Mouse (Mus musculus) neural tube, embryonic 15.5 days (tissue): ENCODE measurements around the gene Pan3. TPM values are rescaled to one million over a fixed set of nuclear protein-coding genes. Genes with fewer than 3 reads are reported as not detected.

ENCODE experiments used
- ATAC-seq: fragments of 200-750 bp; cut with Nextera tagmentation; 2 replicates; pipeline ENCODE4 v1.8.0; 2017; ENCODE audit warnings: mild to moderate bottlenecking, moderate TSS enrichment, moderate library complexity; ENCODE audit not compliant: low FRiP score
- H3K27ac ChIP-seq: fragments of 300-500 bp; sonication (generic); replicated peaks from 2 replicates; pipeline ENCODE4 v1.5.1; 2015; ENCODE audit warnings: mild to moderate bottlenecking, inconsistent platforms
- H3K27me3 ChIP-seq: fragments of 300-500 bp; sonication (generic); replicated peaks from 2 replicates; pipeline ENCODE4 v1.6.1; 2015; ENCODE audit warnings: inconsistent platforms
- H3K36me3 ChIP-seq: fragments of 300-500 bp; sonication (generic); 2 replicates; pipeline ENCODE4 v1.6.1; 2015; ENCODE audit warnings: inconsistent platforms
- H3K4me1 ChIP-seq: fragments of 300-500 bp; sonication (generic); 2 replicates; pipeline ENCODE4 v1.6.1; 2015; ENCODE audit warnings: inconsistent platforms
- H3K4me2 ChIP-seq: fragments of 300-500 bp; sonication (generic); 2 replicates; pipeline ENCODE4 v1.6.1; 2015; ENCODE audit warnings: inconsistent platforms, mild to moderate bottlenecking, moderate library complexity
- H3K4me3 ChIP-seq: fragments of 300-500 bp; sonication (generic); replicated peaks from 2 replicates; pipeline ENCODE4 v1.5.1; 2015; ENCODE audit warnings: mild to moderate bottlenecking, inconsistent platforms
- H3K9ac ChIP-seq: fragments of 300-500 bp; sonication (generic); replicated peaks from 2 replicates; pipeline ENCODE4 v1.6.1; 2015; ENCODE audit warnings: mild to moderate bottlenecking, inconsistent platforms
- H3K9me3 ChIP-seq: fragments of 300-500 bp; sonication (generic); replicated peaks from 2 replicates; pipeline ENCODE4 v1.6.1; 2016; ENCODE audit warnings: inconsistent platforms
- WGBS: fragments of 180-500 bp; shearing (Covaris S2); methylation state at CpG from one replicate; pipeline ENCODE4 v1.1.7; 2015; ENCODE audit warnings: mixed read lengths; 5-methylcytosine and 5-hydroxymethylcytosine counted together
- polyA plus RNA-seq: library from polyadenylated mRNA; unstranded; fragments of >200 nt; fragmentation: Nextera tagmentation; extraction: Ambion mirVana; gene quantifications from 2 replicates; pipeline ENCODE4 v1.2.1, GENCODE M21; 2015

Gene Pan3
- polyA plus RNA-seq, 1 experiment from 2014 or later = 61.5 TPM

- H3K9ac ChIP-seq = no peak overlapping the region
- no peaks in the 10 kb centered on the region for H3K27me3 ChIP-seq
- no peak overlapping the region for H3K4me3 ChIP-seq
- H3K4me2 ChIP-seq = no peak overlapping the region
- no peaks in the 10 kb centered on the region for H3K9me3 ChIP-seq
- H3K27ac ChIP-seq = no peak overlapping the region
- no peak for ATAC-seq
- H3K36me3 ChIP-seq = no peaks in the 10 kb centered on the region
- 86% methylated on average over 7 of the region's 7 CpGs for WGBS
- peaks cover 6% of the 10 kb centered on the region for H3K4me1 ChIP-seq
These were observed 136.4 kb downstream of the Pan3 start for GRCm38 (mm10) chr5:147566335-147566734.

DNA sequence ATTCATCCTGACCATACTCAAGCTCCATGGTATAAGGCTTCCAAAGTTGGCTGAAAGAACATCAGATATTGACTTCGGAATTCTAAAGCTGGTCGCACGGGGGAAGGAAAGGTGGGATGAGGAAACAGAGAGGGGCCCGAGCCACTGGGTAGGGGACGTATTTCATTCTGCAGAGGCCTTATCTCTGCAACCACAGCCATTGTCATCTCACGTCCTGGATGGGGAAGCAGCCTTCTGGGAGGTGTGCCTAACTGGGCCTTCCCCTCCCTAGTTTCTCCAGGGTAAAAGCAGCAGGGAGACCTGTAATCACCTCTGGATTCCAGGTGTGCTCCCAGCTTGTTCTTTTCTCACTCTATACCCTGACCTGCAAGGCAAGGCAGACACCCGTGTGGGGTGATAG, 142.7 kb downstream of the Pan3 start:
- Histone ChIP-seq H3K9me3 (no peaks in the 10 kb centered on the region), H3K36me3 (no peaks in the 10 kb centered on the region), H3K4me1 (no peaks in the 10 kb centered on the region), H3K4me3 (no peak overlapping the region), H3K9ac (no peak overlapping the region), H3K4me2 (no peak overlapping the region), H3K27ac (no peak overlapping the region), H3K27me3 (no peaks in the 10 kb centered on the region)
- no peak for ATAC-seq
- 88% methylated on average over 7 of the region's 7 CpGs for WGBS

DNA sequence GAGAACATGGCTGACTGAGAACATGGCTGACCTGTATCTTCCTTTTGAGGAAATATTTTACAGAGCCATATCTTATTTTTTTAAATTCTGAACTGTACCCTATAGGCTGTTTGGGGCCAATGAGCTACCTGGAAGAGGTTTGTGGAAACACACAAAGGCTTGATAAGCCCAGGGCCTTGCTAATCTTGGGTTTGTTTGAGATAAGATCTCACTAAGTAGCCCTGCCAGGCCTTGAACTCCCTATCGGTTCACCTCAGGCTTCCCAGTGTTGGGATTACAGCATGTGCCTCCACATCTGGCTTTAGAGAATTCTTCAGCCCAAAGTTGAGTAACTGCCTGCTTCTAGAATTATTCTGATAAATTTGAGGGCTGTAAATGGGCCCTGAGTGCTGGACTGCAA, 143.6 kb downstream of the Pan3 start:
- no peak for ATAC-seq
- 94% methylated on average over 1 of the region's 1 CpGs for WGBS

GRCm38 (mm10) chr5:147574517-147574916, 144.6 kb downstream of the Pan3 start:
- H3K9me3 ChIP-seq = no peaks in the 10 kb centered on the region
- no peaks in the 10 kb centered on the region for H3K4me1 ChIP-seq
- H3K27me3 ChIP-seq = no peaks in the 10 kb centered on the region
- no peak overlapping the region for H3K9ac ChIP-seq
- H3K36me3 ChIP-seq = no peaks in the 10 kb centered on the region
- WGBS = 79% methylated on average over 8 of the region's 8 CpGs
- no peak overlapping the region for H3K27ac ChIP-seq
- ATAC-seq = no peak
- no peak overlapping the region for H3K4me3 ChIP-seq
- no peak overlapping the region for H3K4me2 ChIP-seq

More for the DNA sequence above, 143.6 kb downstream of the Pan3 start:
- Histone ChIP-seq H3K4me3 (no peak overlapping the region), H3K27me3 (no peaks in the 10 kb centered on the region), H3K27ac (no peak overlapping the region), H3K4me2 (no peak overlapping the region), H3K4me1 (no peaks in the 10 kb centered on the region), H3K36me3 (no peaks in the 10 kb centered on the region), H3K9me3 (no peaks in the 10 kb centered on the region), H3K9ac (no peak overlapping the region)

GRCm38 (mm10) chr5:147577003-147577402, 147.0 kb downstream of the Pan3 start:
- ATAC-seq = no peak
- H3K9me3 ChIP-seq = no peaks in the 10 kb centered on the region
- no peak overlapping the region for H3K9ac ChIP-seq
- no peak overlapping the region for H3K27ac ChIP-seq
- H3K27me3 ChIP-seq = no peaks in the 10 kb centered on the region
- 80% methylated on average over 6 of the region's 6 CpGs for WGBS
- H3K4me3 ChIP-seq = no peak overlapping the region
- no peaks in the 10 kb centered on the region for H3K36me3 ChIP-seq
- no peaks in the 10 kb centered on the region for H3K4me1 ChIP-seq
- H3K4me2 ChIP-seq = no peak overlapping the region

DNA sequence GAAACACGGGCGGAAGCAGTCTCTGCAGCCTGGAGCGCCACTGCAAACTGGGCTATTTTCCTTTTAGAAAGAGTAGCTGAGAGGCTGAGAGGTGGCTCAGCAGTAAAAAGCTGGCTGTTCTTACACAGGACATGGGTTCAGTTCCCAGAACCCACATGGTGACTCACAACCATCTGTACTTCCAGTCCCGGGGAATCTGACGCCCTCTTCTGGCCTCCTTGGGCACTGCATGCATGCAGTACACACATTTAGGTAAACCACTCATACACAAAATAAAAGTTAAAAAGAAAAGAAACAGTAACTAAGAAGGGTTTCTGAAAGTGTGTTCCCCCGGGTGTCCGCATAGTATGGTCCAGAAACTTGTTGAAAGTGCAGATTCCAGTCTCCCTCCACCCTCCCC, 149.2 kb downstream of the Pan3 start:
- no peaks in the 10 kb centered on the region for H3K27me3 ChIP-seq
- H3K27ac ChIP-seq = no peak overlapping the region
- H3K36me3 ChIP-seq = no peaks in the 10 kb centered on the region
- no peaks in the 10 kb centered on the region for H3K4me1 ChIP-seq
- ATAC-seq = no peak
- no peaks in the 10 kb centered on the region for H3K9me3 ChIP-seq
- 94% methylated on average over 7 of the region's 7 CpGs for WGBS
- H3K4me2 ChIP-seq = no peak overlapping the region
- H3K4me3 ChIP-seq = no peak overlapping the region
- no peak overlapping the region for H3K9ac ChIP-seq

DNA sequence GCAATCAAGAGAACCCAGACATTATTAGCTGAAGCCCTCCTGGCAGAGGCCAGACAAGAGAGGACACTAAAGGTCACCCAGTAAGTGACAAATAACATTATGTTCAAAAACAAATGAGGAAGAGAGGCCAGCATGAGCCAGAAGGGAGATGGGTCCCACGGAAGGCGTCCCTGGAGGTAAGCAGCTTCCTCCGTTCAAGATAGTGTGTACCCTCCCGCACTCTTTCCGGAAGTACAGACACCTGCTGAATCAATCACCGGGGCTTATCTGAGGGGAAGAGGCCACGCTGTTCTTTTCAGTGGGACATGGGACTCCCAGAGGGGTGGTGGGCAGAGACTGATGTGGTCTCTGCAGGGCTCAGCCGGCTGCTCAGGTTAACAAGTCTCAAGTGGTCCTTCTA, 149.7 kb downstream of the Pan3 start:
- no peak for ATAC-seq
- Histone ChIP-seq H3K4me3 (no peak overlapping the region), H3K4me2 (no peak overlapping the region), H3K9me3 (no peaks in the 10 kb centered on the region), H3K36me3 (no peaks in the 10 kb centered on the region), H3K4me1 (no peaks in the 10 kb centered on the region), H3K27me3 (0 out of 2 replicates have a peak, but pooled peaks cover 2% of the 10 kb centered on the region), H3K9ac (no peak overlapping the region), H3K27ac (no peak overlapping the region)
- WGBS = 87% methylated on average over 8 of the region's 8 CpGs

DNA sequence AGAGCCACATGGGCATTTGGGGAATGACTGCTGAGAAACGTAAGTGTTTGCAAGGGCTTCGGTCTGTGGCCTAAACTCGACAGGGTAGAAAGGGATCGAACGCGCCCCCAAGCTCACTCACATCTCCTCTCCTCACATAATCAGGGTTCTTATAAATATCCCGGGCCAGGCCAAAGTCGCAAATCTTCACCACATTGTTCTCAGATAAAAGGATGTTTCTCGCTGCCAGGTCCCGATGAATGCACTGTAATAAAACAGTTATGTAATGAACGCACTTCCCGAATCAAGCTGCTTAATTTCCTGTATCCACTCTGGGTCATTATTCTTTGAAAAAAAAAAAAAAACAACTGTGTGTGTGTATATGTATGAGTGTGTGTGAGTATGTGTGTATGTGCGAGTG, 150.2 kb downstream of the Pan3 start:
- no peak for ATAC-seq
- Histone ChIP-seq H3K27ac (no peak overlapping the region), H3K4me3 (no peak overlapping the region), H3K9me3 (no peaks in the 10 kb centered on the region), H3K9ac (no peak overlapping the region), H3K27me3 (0 out of 2 replicates have a peak, but pooled peaks cover 2% of the 10 kb centered on the region), H3K4me1 (no peaks in the 10 kb centered on the region), H3K4me2 (no peak overlapping the region), H3K36me3 (no peaks in the 10 kb centered on the region)
- WGBS = 58% methylated on average over 13 of the region's 13 CpGs

DNA sequence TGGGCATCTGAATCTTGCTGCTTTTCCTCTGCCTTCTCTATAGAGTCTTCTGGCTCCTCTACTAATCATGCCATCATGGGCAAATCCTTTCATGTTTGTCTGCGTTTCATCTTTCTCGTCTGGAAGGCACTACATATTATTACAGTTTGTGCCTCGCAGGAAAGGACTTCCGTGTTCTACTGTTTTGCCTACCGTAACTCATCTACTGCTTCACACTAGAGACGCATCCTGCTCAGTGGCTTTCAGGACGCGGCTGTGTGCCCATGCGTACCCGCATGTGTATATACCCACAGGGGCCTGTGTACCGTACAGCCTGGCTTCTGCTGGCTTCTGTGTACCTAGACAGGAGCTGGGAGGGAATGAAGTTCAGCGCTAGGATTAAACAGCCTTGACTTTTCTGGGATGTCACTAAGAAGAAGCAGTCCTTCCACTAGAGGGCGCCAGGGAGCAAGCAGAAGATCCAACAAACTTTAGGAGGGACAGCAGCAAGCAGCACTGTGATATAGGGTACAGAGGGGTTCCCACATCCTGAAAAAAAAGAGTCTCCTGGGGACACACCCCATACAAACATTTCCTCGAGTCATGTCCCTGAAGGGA, 153.8 kb downstream of the Pan3 start:
- Histone ChIP-seq H3K4me1 (no peaks in the 10 kb centered on the region), H3K4me2 (no peak overlapping the region), H3K36me3 (no peaks in the 10 kb centered on the region), H3K27me3 (0 out of 2 replicates have a peak, but pooled peaks cover 2% of the 10 kb centered on the region), H3K9ac (no peak overlapping the region), H3K27ac (no peak overlapping the region), H3K9me3 (no peaks in the 10 kb centered on the region), H3K4me3 (no peak overlapping the region)
- WGBS = 46% methylated on average over 14 of the region's 14 CpGs
- ATAC-seq = no peak

GRCm38 (mm10) chr5:147584648-147585047, 154.7 kb downstream of the Pan3 start:
- 78% methylated on average over 9 of the region's 9 CpGs for WGBS

DNA sequence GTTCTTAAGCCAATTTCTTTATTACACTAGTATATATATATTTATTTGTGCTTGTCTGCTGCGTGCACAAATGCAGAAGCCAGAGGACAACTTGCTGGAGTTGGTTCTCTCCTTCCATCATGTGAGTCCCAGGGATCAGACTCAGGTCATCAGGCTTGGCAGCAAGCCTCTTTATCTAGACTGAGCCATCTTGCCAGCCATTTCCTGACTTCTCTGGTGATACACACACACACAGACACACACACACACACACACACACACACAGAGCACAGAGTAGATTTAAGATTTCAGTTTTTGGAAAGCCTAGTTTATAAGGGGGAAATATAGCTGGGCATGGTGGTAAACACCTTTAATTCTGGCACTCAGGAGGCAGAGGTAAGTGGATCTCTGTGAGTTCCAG, 155.1 kb downstream of the Pan3 start:
- no peaks in the 10 kb centered on the region for H3K9me3 ChIP-seq
- no peak for ATAC-seq
- H3K27me3 ChIP-seq = 0 out of 2 replicates have a peak, but pooled peaks cover 2% of the 10 kb centered on the region
- no peaks in the 10 kb centered on the region for H3K4me1 ChIP-seq
- H3K27ac ChIP-seq = no peak overlapping the region
- H3K4me2 ChIP-seq = no peak overlapping the region
- H3K36me3 ChIP-seq = no peaks in the 10 kb centered on the region
- no peak overlapping the region for H3K9ac ChIP-seq
- 95% methylated on average over 1 of the region's 1 CpGs for WGBS
- H3K4me3 ChIP-seq = no peak overlapping the region

More at GRCm38 (mm10) chr5:147584648-147585047, 154.7 kb downstream of the Pan3 start:
- Histone ChIP-seq H3K27me3 (0 out of 2 replicates have a peak, but pooled peaks cover 2% of the 10 kb centered on the region), H3K9ac (no peak overlapping the region), H3K4me2 (no peak overlapping the region), H3K36me3 (no peaks in the 10 kb centered on the region), H3K4me1 (no peaks in the 10 kb centered on the region), H3K9me3 (no peaks in the 10 kb centered on the region), H3K4me3 (no peak overlapping the region), H3K27ac (no peak overlapping the region)
- no peak for ATAC-seq

DNA sequence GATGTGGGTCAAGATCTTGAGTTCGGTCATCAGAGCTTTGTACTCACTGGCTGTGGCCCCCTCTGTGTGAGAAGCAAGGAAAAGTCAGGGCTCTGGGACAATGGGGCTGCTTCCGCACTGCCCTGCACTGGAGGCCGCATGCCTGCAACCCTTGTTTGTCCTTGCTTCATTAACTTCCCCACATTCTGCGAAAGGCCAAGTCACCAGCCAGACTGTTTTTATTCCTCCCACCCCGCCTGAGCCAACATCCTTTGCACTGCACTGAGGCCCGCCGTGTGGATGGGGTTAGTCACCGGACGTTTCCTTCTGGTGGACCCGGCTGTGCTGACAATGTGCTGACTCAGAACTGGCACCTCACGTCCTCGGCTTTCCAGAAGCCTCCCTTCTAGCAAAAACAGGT, 159.9 kb downstream of the Pan3 start:
- Histone ChIP-seq H3K4me3 (no peak overlapping the region), H3K4me2 (no peak overlapping the region), H3K27ac (no peak overlapping the region), H3K36me3 (no peaks in the 10 kb centered on the region), H3K9me3 (no peaks in the 10 kb centered on the region), H3K27me3 (no peaks in the 10 kb centered on the region), H3K9ac (no peak overlapping the region), H3K4me1 (no peaks in the 10 kb centered on the region)
- 52% methylated on average over 12 of the region's 12 CpGs for WGBS
- ATAC-seq = no peak
